Mouse (Mus musculus) neutrophil, adult 83 days (primary cell): ENCODE measurements around the gene Lmx1b. TPM values are rescaled to one million over a fixed set of nuclear protein-coding genes. Genes with fewer than 3 reads are reported as not detected.

Source experiments
- total RNA-seq, 2 experiments: library from RNA; stranded (reverse); gene quantifications; one replicate each; pipeline ENCODE4 v1.2.4; 2023

Gene Lmx1b
- total RNA-seq = not detected

GRCm38 (mm10) chr2:33640171-33640721, at the start of gene Lmx1b:
Lmx1b (minus strand) TSS chr2:33640511.

Other genes with a start within 250 kb of the Lmx1b start
- 10 to 100 TPM; 34.2 to 39.6 TPM for gene Zbtb34, start 209.2 kb downstream of the Lmx1b start, total RNA-seq
- 10 to 100 TPM; 10.1 to 12.8 TPM for gene Zbtb43, start 172.0 kb downstream of the Lmx1b start, total RNA-seq
- gene Mvb12b, start 247.4 kb upstream of the Lmx1b start, total RNA-seq = 10 to 100 TPM; 57.3 to 59.0 TPM